Mouse (Mus musculus): ENCODE results near the gene B3gnt9.

- TF ChIP-seq POLR2A (IDR thresholded peaks at IDR 0.05; ENCODE audit: insufficient read depth, low read depth, low read length) (no peak), CTCF (IDR thresholded peaks at IDR 0.05; ENCODE audit: insufficient read depth, low read depth, low read length) (no peak)
Measured at GRCm38 (mm10) chr8:105293405-105293804, 38.5 kb upstream of the B3gnt9 start.
